Mouse (Mus musculus) bone marrow macrophage, adult 2 months (primary cell): ENCODE measurements at regions not wholly inside any gene's neighbourhood (a gene's known extent, or its start where the extent isn't known, plus 50 kb on each side); places are given as distances from the start of the nearest gene placed in this dataset.

Experiments used
- CTCF ChIP-seq: IDR thresholded peaks from 2 replicates; pipeline ENCODE4 v1.5.1; 2012; ENCODE audit warnings: low read depth, mild to moderate bottlenecking, low read length, moderate library complexity
- POLR2A ChIP-seq: IDR thresholded peaks from 2 replicates; pipeline ENCODE4 v1.6.1; 2012; ENCODE audit warnings: mild to moderate bottlenecking, low read depth, low read length, borderline replicate concordance

DNA sequence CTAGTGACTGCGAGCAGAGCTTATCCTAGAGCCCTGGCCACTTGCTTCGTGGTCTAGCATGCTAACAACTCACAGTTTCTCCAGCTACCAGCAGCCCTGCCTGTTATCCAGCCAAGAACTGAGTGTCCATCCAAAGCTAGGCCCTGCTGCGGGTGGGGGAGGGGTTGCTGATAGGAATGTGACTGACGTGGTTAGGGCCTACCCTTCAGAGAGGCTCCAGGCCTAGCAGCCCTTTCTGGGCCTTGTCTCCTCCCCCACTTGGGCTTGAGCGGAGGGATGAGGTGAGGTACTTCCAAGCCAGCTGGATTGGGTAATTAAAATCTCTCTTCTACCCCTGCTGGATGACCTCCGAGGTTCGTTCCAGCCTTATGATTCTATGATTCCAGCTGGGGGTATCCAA is 79.2 kb downstream of the Efnb1 start:
- TF ChIP-seq POLR2A (no peak), CTCF (no peak)
